Mouse (Mus musculus): Measurements from ENCODE around the gene Abca12.

Abca12 gene

GRCm38 (mm10) chr1:71414810-71415209, at the start of gene Abca12:
Abca12 (minus strand) TSS chr1:71414910.
- DNase-seq = no peak

- peak; percentile 9 for DNase-seq
Measured at GRCm38 (mm10) chr1:71457961-71458360, 43.3 kb upstream of the Abca12 start.

GRCm38 (mm10) chr1:71447424-71447823, 32.7 kb upstream of the Abca12 start:
- DNase-seq = no peak

GRCm38 (mm10) chr1:71421741-71422333, 7.1 kb upstream of the Abca12 start:
- DNase-seq = no peak

- no peak for DNase-seq
Measured at GRCm38 (mm10) chr1:71418467-71418866, 3.8 kb upstream of the Abca12 start.

DNA sequence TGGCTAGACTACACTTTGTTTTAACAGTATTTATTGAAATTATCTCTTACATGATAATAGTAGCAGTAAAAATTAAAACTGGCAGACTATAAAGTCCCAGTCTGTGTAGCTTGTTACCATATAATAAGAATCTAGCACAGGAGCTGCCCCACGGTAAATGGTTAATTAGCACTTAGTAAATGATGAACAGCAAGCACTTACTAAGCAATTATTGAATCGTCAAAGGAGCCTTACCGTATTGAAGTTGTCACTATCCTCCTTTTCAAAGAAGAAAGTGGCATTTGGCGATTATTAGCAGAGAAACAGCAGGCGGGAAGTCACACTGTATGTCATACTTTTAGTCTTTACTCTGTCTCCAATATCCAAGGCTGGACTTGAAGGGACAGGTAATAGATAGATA, 3.2 kb upstream of the Abca12 start:
- DNase-seq = no peak

GRCm38 (mm10) chr1:71414084-71414483, 626 bp downstream of the Abca12 start:
- no peak for DNase-seq

DNA sequence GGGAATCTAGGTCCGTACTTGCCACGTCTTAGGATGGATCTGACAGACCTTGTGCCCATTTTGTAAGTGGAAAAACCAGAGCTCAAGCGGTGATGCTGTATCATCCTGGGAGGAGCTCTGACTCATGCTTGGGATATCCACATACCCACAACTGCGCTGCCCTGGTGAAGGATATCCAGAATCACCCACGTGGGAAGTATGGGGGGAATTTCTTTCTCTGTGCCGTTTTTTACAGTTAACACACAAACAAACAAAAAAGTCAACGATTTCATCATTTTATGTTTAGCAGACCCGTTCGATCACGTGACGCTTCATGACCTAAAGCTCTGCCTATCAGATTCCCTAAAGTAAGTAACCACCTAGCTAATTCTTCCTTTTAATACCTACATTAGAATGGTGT, 1.6 kb downstream of the Abca12 start:
- DNase-seq = no peak

- no peak for DNase-seq
Measured at GRCm38 (mm10) chr1:71407711-71408110, 7.0 kb downstream of the Abca12 start.

DNA sequence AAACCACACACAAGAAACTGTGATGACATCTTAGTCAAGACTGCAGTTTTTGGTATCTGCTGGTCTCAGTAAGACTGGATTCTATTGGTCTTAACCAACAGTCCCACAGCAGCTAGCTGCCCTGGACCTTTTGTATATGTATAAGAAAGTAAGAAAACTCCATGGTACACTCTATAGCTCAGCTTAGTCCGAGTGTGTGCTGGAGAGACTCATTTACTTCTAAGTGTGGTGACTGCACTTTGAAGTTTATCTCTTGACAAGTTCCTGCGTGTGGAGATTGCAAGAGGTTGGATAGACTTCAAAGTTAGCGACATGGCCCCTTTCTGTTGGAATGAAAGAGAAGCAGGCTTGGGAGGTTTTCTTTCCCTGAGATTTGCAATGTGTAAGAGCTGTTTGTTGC, 17.1 kb downstream of the Abca12 start:
- no peak for DNase-seq

- DNase-seq = no peak
Measured at GRCm38 (mm10) chr1:71396105-71396504, 18.6 kb downstream of the Abca12 start.

- no peak for DNase-seq
Measured at GRCm38 (mm10) chr1:71394177-71394576, 20.5 kb downstream of the Abca12 start.

- no peak for DNase-seq
Measured at GRCm38 (mm10) chr1:71393489-71393888, 21.2 kb downstream of the Abca12 start.

GRCm38 (mm10) chr1:71392463-71392862, 22.2 kb downstream of the Abca12 start:
- no peak for DNase-seq

- DNase-seq = no peak
Measured at GRCm38 (mm10) chr1:71386593-71386992, 28.1 kb downstream of the Abca12 start.

GRCm38 (mm10) chr1:71384098-71384497, 30.6 kb downstream of the Abca12 start:
- no peak for DNase-seq

GRCm38 (mm10) chr1:71373090-71373489, 41.6 kb downstream of the Abca12 start:
- DNase-seq = no peak

GRCm38 (mm10) chr1:71370266-71370665, 44.4 kb downstream of the Abca12 start:
- no peak for DNase-seq

DNA sequence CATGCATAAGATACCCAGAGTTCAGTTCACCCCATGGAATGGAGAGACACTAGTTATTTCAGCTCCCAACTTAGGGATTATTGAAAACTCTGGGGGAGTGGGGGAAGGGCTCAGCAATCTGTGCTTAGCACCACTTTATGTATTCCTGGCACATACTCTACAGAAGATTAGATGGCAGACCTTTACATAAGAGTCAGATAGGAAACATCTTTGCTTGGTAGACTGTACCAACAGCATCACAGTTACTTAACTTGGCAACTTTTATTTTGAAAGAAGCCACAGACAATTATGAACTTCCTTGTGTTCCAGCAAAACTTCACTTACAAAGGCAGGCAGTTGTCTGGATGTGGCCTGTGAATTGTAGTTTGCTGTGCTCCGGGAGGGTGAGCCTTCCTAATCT, 46.9 kb downstream of the Abca12 start:
- DNase-seq = no peak

DNA sequence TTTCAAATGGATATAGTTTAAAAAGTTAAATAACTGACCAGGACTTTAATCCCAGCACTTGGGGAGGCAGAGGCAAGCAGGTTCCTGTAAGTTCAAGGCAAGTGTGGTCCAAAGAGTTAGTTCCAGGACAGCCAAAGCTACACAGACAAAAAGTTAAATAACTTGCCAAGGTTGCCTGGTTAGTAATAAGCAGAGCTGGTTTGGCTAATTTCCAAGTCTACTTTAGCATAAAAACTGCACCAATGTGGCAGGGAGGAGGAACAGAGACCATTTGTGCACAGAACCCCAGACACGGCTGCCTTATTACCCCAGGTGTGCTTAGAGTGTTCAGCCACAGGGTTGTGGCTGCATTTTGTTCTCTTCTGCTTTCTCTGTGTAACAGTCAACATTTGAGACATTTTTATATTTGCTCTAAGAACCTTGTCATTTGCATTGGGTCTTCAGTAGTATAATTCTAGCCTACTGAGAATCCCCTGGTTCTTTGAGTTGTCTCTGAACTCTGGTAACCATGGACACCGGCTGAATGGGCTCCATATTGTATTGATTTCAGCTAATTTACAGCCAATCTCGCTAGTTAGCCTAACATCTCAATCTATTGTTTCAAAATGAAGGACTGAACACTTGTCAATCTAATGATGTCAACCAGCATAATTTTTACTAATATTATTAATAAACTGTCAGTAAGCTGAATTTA, 71.7 kb downstream of the Abca12 start:
- DNase-seq = no peak

- no peak for DNase-seq
Measured at GRCm38 (mm10) chr1:71342261-71342594, 72.5 kb downstream of the Abca12 start.

- no peak for DNase-seq
Measured at GRCm38 (mm10) chr1:71341370-71342260, 73.1 kb downstream of the Abca12 start.

DNA sequence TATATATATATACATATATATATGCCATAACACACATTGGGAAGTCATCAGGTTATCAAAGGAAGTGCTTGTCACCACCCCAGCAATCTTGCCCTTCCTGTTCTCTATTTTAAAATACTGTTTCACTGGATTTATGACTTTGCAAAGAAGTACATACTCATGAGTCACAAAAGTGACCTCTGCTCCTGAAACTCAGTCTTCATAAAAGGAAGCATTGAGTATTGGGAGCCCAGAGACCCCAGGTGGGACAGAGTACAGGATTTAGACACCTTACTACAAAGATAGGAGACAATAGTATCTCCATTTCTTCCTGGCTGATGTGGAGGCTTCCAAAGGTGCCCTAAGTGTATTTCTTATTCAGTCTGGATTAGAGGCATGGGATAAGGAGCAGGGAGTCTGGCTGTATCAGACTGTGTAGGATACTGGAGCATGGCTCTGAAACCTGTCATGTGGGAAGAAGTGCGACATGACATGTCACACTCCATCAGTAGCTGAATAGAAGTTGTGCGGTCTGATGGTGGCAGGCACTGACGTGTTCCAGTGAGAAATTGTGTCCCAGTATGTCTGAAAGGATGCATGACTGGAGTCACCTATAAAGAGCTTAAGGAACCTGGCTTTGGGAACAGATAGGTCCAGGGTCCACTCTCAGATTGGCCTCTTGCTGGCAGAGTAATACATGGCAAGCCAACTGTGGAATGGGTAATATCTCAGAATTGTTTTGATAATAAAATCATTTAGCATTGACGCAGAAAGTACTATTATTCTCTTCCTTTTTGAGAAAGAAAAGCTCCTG, 76.0 kb downstream of the Abca12 start:
- DNase-seq = no peak

Data from cerebellum, postnatal 36 days (tissue).